Mouse (Mus musculus) liver, adult (tissue): ENCODE results near the gene Nfx1.

Source experiments
- GATA4 ChIP-seq: IDR thresholded peaks from 2 replicates; pipeline ENCODE4 v1.6.1; 2014; ENCODE audit warnings: mild to moderate bottlenecking, low read length; ENCODE audit not compliant: insufficient replicate concordance

Gene Nfx1

DNA sequence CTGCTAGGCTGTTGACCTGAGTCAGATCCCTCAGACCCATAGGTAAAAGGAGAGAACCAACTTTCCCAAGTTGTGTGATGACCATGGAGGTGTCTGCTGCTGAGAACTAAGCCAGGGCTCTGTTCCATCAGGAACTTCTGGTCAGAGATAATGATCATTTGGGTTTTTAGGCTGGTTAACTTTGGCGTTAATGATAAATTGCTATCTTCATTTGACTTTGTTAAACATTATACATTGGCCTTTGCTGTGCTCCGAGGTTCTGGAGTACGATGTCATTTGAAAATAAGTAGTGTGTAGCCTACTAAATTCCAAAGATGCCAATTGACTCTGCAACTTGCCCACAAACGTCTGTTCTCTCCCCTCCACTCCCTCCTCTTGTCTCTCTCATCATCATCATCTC lies 1.5 kb upstream of the Nfx1 start:
- no peak for TF ChIP-seq GATA4

GRCm38 (mm10) chr4:40969781-40970591 lies 720 bp upstream of the Nfx1 start:
- TF ChIP-seq GATA4 = no peak

- no peak for TF ChIP-seq GATA4
Measured at GRCm38 (mm10) chr4:40970592-40970841, 189 bp upstream of the Nfx1 start.

- TF ChIP-seq GATA4 = no peak
Measured at GRCm38 (mm10) chr4:40971744-40972143, 1.0 kb downstream of the Nfx1 start.

DNA sequence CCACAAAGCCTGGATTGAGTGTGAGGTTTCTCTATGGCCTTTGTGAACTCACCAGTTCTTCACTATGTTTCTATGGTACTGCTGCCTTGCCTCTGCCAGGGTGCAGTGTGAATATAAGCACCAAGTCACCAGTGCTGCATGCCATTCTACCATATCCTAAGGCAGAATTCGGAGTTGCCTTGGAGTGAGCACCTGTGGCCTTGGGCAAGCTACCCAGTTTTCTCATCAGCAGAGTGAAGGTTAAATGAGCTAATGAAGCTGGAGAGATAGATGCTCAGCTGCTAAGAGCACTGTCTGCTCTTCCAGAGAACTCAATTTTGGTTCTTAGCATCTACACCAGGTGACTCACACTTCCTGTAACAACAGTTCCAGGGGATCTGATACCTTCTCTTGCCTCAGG lies 3.3 kb downstream of the Nfx1 start:
- TF ChIP-seq GATA4 = no peak

GRCm38 (mm10) chr4:40975678-40976077 lies 5.0 kb downstream of the Nfx1 start:
- no peak for TF ChIP-seq GATA4

DNA sequence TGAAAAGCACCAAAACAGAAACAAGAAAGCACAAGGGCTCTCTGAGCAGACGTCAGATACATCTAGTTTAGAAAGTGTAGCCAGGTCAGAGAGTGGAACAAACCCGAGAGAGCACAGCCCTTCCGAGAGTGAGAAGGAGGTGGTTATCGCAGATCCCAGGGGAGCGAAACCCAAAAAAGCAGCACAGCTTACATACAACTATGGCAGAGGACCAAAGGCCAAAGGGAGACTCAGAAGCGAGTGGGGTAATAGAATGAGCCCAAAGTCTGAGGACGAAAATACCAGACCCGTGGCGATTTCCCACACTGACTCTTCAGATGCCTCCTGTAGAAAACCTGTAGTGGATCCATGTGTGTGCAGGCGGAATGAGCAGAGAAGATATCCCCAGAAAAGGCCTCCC lies 5.9 kb downstream of the Nfx1 start:
- no peak for TF ChIP-seq GATA4

- TF ChIP-seq GATA4 = no peak
Measured at GRCm38 (mm10) chr4:40979430-40979829, 8.7 kb downstream of the Nfx1 start.

- TF ChIP-seq GATA4 = no peak
Measured at GRCm38 (mm10) chr4:40982486-40982885, 11.8 kb downstream of the Nfx1 start.

DNA sequence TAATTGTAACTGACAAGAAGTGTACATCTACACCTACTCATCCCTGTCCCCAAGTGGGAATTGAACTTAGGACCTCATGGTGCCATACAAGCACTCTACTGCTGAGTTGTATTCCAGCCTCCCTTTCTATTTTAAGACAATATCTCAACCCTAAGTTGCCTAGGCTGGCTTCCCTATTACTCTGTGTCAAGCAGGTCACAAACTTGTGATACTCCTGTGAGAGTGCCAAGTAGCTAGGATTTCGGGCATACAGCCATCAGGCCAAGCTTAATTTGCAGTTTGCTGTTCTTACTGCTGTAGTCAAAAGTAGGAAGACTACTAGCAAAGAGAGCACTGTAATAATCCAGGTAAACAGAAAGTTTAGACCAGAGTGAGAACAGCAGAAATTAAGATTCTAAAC lies 13.0 kb downstream of the Nfx1 start:
- TF ChIP-seq GATA4 = no peak

- no peak for TF ChIP-seq GATA4
Measured at GRCm38 (mm10) chr4:40989633-40990032, 18.9 kb downstream of the Nfx1 start.

DNA sequence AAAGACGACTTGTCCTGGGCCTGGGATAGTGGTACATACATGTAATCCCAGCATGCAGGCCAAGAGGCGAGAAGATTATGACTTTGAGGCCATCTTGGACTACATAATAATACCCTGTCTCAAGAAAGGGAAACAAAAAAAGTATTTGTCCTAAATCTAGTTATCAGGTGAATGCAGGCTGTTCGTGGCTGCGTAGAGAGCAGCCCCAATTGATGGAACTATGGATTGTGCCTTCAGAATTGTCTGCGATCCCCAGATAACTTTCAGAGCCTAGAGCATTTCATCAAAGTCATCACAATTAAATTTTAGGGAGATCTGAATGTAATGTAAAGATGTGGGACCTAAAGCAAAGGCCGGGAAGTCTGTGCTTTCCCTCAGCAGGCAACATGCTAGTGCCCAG lies 25.6 kb downstream of the Nfx1 start:
- no peak for TF ChIP-seq GATA4

DNA sequence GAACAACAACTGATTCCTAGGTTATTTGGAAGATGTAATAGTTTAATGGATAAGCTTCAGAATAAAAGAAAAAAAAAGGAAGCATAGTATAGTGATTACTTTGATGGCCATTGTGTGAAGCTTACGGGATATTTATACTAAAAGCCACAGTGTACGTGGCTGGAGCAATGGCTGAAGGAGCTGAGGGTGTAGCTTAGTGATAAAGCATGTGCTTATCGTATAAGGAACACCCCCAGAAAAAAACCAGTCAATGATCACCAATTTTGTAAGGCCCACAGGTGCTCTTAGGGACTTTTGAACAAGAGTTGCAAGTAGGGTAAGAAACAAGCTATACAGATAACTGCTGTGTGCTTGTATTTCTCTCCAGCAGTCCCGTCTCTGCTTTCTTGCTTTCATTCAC lies 27.2 kb downstream of the Nfx1 start:
- TF ChIP-seq GATA4 = no peak

DNA sequence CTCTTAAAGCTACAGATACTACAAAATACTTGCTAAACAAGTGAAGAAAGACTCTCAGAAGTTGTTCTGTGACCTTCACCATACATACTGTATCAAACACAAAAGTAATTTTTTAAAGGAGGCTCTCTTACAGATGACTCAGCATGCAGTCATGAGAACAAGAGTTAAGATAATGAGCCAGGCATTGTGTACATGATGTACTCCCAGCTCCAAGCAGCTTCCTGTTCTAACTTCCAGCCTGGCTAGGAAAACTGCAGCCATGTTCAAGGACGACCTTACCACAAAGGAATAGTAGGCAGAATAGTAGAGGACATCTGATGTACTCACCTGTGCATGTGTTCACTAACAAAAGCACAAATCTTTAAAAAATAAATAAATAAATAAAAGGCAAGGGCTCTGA lies 29.6 kb downstream of the Nfx1 start:
- TF ChIP-seq GATA4 = no peak

DNA sequence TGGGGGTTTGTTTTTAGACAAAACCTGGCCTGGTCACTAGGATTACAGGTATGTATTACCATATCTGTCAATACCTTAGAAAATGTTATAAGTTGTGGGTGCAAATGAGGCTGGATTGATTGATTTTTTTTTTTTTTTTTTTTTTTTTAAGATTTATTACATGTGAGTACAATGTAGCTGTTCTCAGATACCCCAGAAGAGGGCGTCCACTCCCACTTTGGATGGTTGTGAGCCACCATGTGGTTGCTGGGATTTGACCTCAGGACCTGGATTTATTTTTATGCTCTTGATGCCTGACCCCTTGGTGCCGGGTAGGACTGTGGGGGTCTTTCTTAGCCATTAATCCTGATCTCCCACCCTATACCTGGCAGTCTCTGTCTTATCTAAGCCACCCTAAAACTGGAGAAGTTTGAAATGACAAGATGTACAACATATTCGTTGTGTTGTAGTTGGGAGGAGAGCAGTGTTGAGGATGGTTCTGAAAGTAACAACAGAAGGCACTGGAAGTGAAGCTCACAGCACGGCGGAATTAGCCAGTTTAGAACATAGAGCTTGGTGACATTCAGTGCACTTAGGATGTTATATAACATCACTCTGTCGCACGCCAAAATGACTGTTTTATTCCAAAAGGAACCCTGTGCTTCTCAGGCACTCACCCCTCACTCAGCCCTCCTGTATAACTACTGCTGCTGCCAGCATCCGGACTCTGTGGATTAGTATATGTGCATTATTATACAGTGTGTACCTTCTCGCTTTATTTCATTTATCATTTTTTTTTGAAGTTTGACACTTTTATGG lies 30.3 kb downstream of the Nfx1 start:
- no peak for TF ChIP-seq GATA4

- TF ChIP-seq GATA4 = no peak
Measured at GRCm38 (mm10) chr4:41013351-41013750, 42.6 kb downstream of the Nfx1 start.

DNA sequence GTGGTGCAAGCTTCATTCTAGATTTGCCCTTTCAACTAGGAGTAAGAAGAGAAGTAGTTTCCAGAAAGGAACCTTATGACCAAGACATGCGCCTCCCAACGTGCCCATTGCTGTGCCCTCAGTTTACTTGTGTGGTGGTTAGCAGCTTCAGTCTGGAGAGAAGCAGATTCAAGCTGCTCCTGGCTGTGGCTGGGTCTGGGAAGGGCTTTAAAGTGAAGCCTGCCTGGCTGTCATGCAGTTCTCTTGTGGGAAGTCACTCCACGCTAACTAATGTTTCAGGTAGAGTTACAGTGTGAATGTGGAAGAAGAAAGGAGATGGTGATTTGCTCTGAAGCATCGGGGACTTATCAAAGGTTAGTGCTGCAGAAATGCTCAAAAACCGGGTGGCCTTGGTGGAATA lies 45.1 kb downstream of the Nfx1 start:
- no peak for TF ChIP-seq GATA4
